Mouse (Mus musculus): ENCODE results near the gene Cog4. TPM values are rescaled to one million over a fixed set of nuclear protein-coding genes. Genes with fewer than 3 reads are reported as not detected.
"Not testable (repeated sequence)": the region's sequence is repeated elsewhere in the genome, so short reads cannot be mapped to it uniquely, and the experiment has no call there.

Cog4 gene
- polyA plus RNA-seq, 1 experiment = 56.5 TPM

DNA sequence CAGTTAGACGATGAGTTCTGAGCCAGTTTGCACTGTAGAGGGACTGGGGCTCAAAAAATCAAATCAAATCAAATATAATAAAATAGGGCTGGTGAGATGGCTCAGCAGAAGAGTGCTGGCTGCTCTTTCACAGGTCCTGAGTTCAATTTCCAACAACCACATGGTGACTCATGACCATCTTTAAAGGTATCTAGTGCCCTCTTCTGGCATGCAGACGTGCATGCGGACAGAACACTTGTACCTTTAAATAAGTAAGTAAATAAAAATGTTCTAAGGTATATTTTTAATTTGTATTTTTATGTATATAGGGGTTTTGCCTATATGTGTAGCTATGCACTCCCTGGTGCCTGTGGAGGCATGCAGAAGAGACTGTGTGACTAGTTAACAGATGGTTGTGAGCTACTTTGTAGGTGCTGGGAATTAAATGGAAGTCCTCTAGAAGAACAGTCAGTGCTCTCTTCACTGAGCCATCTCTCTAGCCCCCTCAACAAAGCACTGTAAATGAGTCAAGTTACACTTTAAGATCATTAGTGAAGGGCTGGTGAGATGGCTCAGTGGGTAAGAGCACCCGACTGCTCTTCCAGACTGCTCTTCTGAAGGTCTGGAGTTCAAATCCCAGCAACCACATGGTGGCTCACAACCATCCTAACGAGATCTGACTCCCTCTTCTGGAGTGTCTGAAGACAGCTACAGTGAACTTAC is 10.5 kb downstream of the Cog4 start:
- Histone ChIP-seq H3K27me3 (ENCODE audit: control insufficient read depth, insufficient read depth, low read length) (no peaks in the 10 kb centered on the region), H3K4me3 (replicated peaks; ENCODE audit: insufficient read depth, low read depth, low read length) (no peak overlapping the region), H3K4me1 (ENCODE audit: control insufficient read depth, insufficient read depth, low read length) (no peaks in the 10 kb centered on the region), H3K27ac (ENCODE audit: insufficient read depth, low read length) (no peak overlapping the region)
- DNase-seq = no peak
- 77% methylated on average over 5 of the region's 5 CpGs for whole genome bisulfite sequencing
- TF ChIP-seq CTCF (IDR thresholded peaks at IDR 0.05; ENCODE audit: borderline replicate concordance, insufficient read depth, low read depth, low read length) (0 out of 2 replicates have a peak, but pooled peaks have one; percentile 6), POLR2A (IDR thresholded peaks at IDR 0.05; ENCODE audit: borderline replicate concordance, insufficient read depth, low read length) (no peak)

GRCm38 (mm10) chr8:110859651-110860501 is 13.5 kb downstream of the Cog4 start:
- TF ChIP-seq POLR2A (IDR thresholded peaks at IDR 0.05; ENCODE audit: borderline replicate concordance, insufficient read depth, low read length) = no peak
- peak; percentile 75; the same call in 1 of the 2 replicates for TF ChIP-seq CTCF (IDR thresholded peaks at IDR 0.05; ENCODE audit: borderline replicate concordance, insufficient read depth, low read depth, low read length)
- Histone ChIP-seq H3K27ac (ENCODE audit: insufficient read depth, low read length) (no peak overlapping the region), H3K27me3 (ENCODE audit: control insufficient read depth, insufficient read depth, low read length) (no peaks in the 10 kb centered on the region), H3K4me3 (replicated peaks; ENCODE audit: insufficient read depth, low read depth, low read length) (no peak overlapping the region), H3K4me1 (ENCODE audit: control insufficient read depth, insufficient read depth, low read length) (no peaks in the 10 kb centered on the region)
- 66% methylated on average over 7 of the region's 7 CpGs for WGBS
- DNase-seq = peak; percentile 34 to 40

DNA sequence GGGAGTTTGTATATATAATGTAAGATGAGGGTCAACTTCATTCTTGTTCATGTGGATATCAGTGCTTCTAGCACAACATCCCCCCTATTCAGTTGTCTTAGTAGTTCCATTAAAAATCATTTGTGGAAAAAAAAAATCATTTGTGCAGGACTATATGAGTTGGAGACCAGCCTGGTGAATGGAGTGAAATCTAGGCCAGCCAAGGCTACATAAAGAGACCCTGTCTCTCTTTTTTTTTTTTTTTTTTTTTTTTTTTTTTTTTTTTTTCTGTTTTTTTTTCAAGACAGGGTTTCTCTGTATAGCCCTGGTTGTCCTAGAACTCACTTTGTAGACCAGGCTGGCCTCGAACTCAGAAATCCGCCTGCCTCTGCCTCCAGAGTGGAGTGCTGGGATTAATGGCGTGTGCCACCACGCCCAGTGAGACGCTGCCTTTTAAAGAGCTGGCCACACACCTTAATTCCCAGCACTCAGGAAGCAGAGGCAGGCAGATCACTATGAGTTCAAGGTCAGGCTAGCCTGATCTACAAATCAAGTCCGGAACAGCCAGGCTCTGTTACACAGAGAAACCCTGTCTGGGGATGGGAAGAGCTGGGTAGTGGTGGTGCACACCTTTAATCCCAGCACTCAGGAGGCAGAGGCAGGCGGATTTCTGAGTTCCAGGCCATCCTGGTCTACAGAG is 15.1 kb downstream of the Cog4 start:
- DNase-seq; H3K4me3 ChIP-seq (replicated peaks; ENCODE audit: insufficient read depth, low read depth, low read length); H3K27ac ChIP-seq (ENCODE audit: insufficient read depth, low read length); H3K4me1 ChIP-seq (ENCODE audit: control insufficient read depth, insufficient read depth, low read length); H3K27me3 ChIP-seq (ENCODE audit: control insufficient read depth, insufficient read depth, low read length): not testable (repeated sequence)
- 95% methylated on average over 7 of the region's 7 CpGs for WGBS

GRCm38 (mm10) chr8:110870501-110870900 is 24.1 kb downstream of the Cog4 start:
- WGBS = 99% methylated on average over 2 of the region's 2 CpGs
- no peaks in the 10 kb centered on the region for H3K27me3 ChIP-seq (ENCODE audit: control insufficient read depth, insufficient read depth, low read length)
- no peak for TF ChIP-seq CTCF (IDR thresholded peaks at IDR 0.05; ENCODE audit: borderline replicate concordance, insufficient read depth, low read depth, low read length)
- TF ChIP-seq POLR2A (IDR thresholded peaks at IDR 0.05; ENCODE audit: borderline replicate concordance, insufficient read depth, low read length) = no peak
- H3K4me1 ChIP-seq (ENCODE audit: control insufficient read depth, insufficient read depth, low read length) = no peaks in the 10 kb centered on the region
- H3K27ac ChIP-seq (ENCODE audit: insufficient read depth, low read length) = no peak overlapping the region
- DNase-seq = no peak
- H3K4me3 ChIP-seq (replicated peaks; ENCODE audit: insufficient read depth, low read depth, low read length) = no peak overlapping the region

GRCm38 (mm10) chr8:110877862-110878261 is 31.5 kb downstream of the Cog4 start:
- TF ChIP-seq CTCF (IDR thresholded peaks at IDR 0.05; ENCODE audit: borderline replicate concordance, insufficient read depth, low read depth, low read length) (no peak), POLR2A (IDR thresholded peaks at IDR 0.05; ENCODE audit: borderline replicate concordance, insufficient read depth, low read length) (no peak)
- Histone ChIP-seq H3K4me1 (ENCODE audit: control insufficient read depth, insufficient read depth, low read length) (peaks cover 21% of the 10 kb centered on the region), H3K4me3 (replicated peaks; ENCODE audit: insufficient read depth, low read depth, low read length) (no peak overlapping the region), H3K27ac (ENCODE audit: insufficient read depth, low read length) (no peak overlapping the region), H3K27me3 (ENCODE audit: control insufficient read depth, insufficient read depth, low read length) (no peaks in the 10 kb centered on the region)
- WGBS = 93% methylated on average over 4 of the region's 4 CpGs
- DNase-seq = no peak

- peak overlapping the region; percentile 57 for H3K27ac ChIP-seq (ENCODE audit: insufficient read depth, low read length)
- TF ChIP-seq CTCF (IDR thresholded peaks at IDR 0.05; ENCODE audit: borderline replicate concordance, insufficient read depth, low read depth, low read length) (no peak; the same call in 1 of the 2 replicates), POLR2A (IDR thresholded peaks at IDR 0.05; ENCODE audit: borderline replicate concordance, insufficient read depth, low read length) (0 out of 2 replicates have a peak, but pooled peaks have one; percentile 7)
- no peak overlapping the region for H3K4me3 ChIP-seq (replicated peaks; ENCODE audit: insufficient read depth, low read depth, low read length)
- 12% methylated on average over 10 of the region's 10 CpGs for WGBS
- no peaks in the 10 kb centered on the region for H3K27me3 ChIP-seq (ENCODE audit: control insufficient read depth, insufficient read depth, low read length)
- peak; percentile 90 to 93 for DNase-seq
- H3K4me1 ChIP-seq (ENCODE audit: control insufficient read depth, insufficient read depth, low read length) = peaks cover 44% of the 10 kb centered on the region
Observed at GRCm38 (mm10) chr8:110881741-110882310, 35.4 kb downstream of the Cog4 start.

DNA sequence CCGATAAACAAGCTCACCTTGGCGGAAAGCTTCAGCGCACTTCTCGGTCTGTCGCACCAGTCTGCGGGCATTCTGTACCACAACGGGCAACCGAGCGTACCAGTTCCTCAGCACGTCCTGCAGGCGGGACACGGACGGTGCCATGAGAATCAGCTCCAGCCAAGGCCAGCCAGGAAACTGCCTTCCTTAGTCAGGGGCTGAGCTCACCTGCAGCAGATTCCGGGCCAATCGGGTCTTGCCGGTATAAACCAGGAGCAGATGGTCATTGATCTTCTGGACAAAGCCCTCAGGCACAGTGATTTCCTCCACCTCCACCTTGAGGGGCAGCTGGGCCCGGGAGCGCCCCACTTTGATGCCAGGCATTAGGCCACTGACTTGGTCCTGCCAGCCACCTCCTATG is 37.4 kb downstream of the Cog4 start:
- 14% methylated on average over 18 of the region's 18 CpGs for WGBS
- peaks cover 64% of the 10 kb centered on the region for H3K4me1 ChIP-seq (ENCODE audit: control insufficient read depth, insufficient read depth, low read length)
- H3K27me3 ChIP-seq (ENCODE audit: control insufficient read depth, insufficient read depth, low read length) = no peaks in the 10 kb centered on the region
- peak; percentile 77 to 85 for DNase-seq
- H3K27ac ChIP-seq (ENCODE audit: insufficient read depth, low read length) = peak overlapping the region; percentile 42
- no peak; the same call in 1 of the 2 replicates for TF ChIP-seq CTCF (IDR thresholded peaks at IDR 0.05; ENCODE audit: borderline replicate concordance, insufficient read depth, low read depth, low read length)
- TF ChIP-seq POLR2A (IDR thresholded peaks at IDR 0.05; ENCODE audit: borderline replicate concordance, insufficient read depth, low read length) = no peak
- H3K4me3 ChIP-seq (replicated peaks; ENCODE audit: insufficient read depth, low read depth, low read length) = no peak overlapping the region
